Mouse (Mus musculus) forebrain, postnatal 0 days (tissue): ENCODE measurements around the gene Sox9. TPM values are rescaled to one million over a fixed set of nuclear protein-coding genes. Genes with fewer than 3 reads are reported as not detected.

ENCODE experiments used
- ATAC-seq: fragments of 200-750 bp; cut with Nextera tagmentation; 2 replicates; pipeline ENCODE4 v1.8.0; 2017; ENCODE audit warnings: mild to moderate bottlenecking, moderate library complexity
- DNase-seq: peaks from one replicate; pipeline ENCODE4 v3.0.0-alpha.2; 2015
- H3K27ac ChIP-seq: fragments of 300-500 bp; sonication (generic); 2 replicates; pipeline ENCODE4 v1.5.1; 2014; ENCODE audit warnings: low read depth, mild to moderate bottlenecking, antibody characterized with exemption, low read length, moderate library complexity, mixed read lengths
- H3K27me3 ChIP-seq: fragments of 300-500 bp; sonication (generic); 2 replicates; pipeline ENCODE4 v1.6.1; 2014; ENCODE audit warnings: mild to moderate bottlenecking, low read length, mixed read lengths; ENCODE audit not compliant: insufficient read depth
- H3K36me3 ChIP-seq: fragments of 300-500 bp; sonication (generic); 2 replicates; pipeline ENCODE4 v1.6.1; 2014; ENCODE audit warnings: mild to moderate bottlenecking, moderate library complexity; ENCODE audit not compliant: insufficient read depth
- H3K4me1 ChIP-seq: fragments of 300-500 bp; sonication (generic); 2 replicates; pipeline ENCODE4 v1.6.1; 2014; ENCODE audit warnings: antibody characterized with exemption; ENCODE audit not compliant: insufficient read depth
- H3K4me2 ChIP-seq: fragments of 300-500 bp; sonication (generic); 2 replicates; pipeline ENCODE4 v1.6.1; 2014; ENCODE audit warnings: low read depth, mild to moderate bottlenecking, moderate library complexity
- H3K4me3 ChIP-seq: fragments of 300-500 bp; sonication (generic); 2 replicates; pipeline ENCODE4 v1.5.1; 2014; ENCODE audit warnings: low read depth, low read length, mixed read lengths
- H3K9ac ChIP-seq: fragments of 300-500 bp; sonication (generic); 2 replicates; pipeline ENCODE4 v1.6.1; 2014; ENCODE audit warnings: mild to moderate bottlenecking
- H3K9me3 ChIP-seq: fragments of 300-500 bp; sonication (generic); 2 replicates; pipeline ENCODE4 v1.6.1; 2016; ENCODE audit warnings: low read length
- CTCF ChIP-seq: sonication (generic); IDR thresholded peaks from 2 replicates; pipeline ENCODE4 v1.5.1; 2016; ENCODE audit warnings: antibody characterized with exemption, control low read depth, low read depth
- WGBS: fragments of 180-500 bp; shearing (Covaris S2); extraction: QIAGEN DNeasy Blood & Tissue Kit; methylation state at CpG from one replicate; pipeline ENCODE4 v1.1.7; 2014; 5-methylcytosine and 5-hydroxymethylcytosine counted together
- polyA plus RNA-seq: library from polyadenylated mRNA; unstranded; fragments of >200 nt; fragmentation: Nextera tagmentation; extraction: Ambion mirVana; gene quantifications from 2 replicates; pipeline ENCODE4 v1.2.1, GENCODE M21; 2015
- total RNA-seq: library from RNA; depleted of rRNA; stranded (reverse); fragments of >200 nt; gene quantifications from 2 replicates; pipeline ENCODE4 v1.2.3, GENCODE M21; 2014

Sox9 gene
- total and polyA plus RNA-seq, 2 experiments from 2014 or later, result 6.1 to 46.6 TPM

GRCm38 (mm10) chr11:112767531-112768041 lies 14.4 kb upstream of the Sox9 start:
- no peak for ATAC-seq
- no peak for DNase-seq
- Histone ChIP-seq H3K9me3 (no peaks in the 10 kb centered on the region), H3K4me3 (no peak overlapping the region), H3K4me2 (no peak overlapping the region), H3K27me3 (no peaks in the 10 kb centered on the region), H3K27ac (no peak overlapping the region), H3K36me3 (no peaks in the 10 kb centered on the region), H3K9ac (no peak overlapping the region), H3K4me1 (no peaks in the 10 kb centered on the region)
- WGBS, result 90% methylated on average over 15 of the region's 15 CpGs
- TF ChIP-seq CTCF, result no peak

- no peak for TF ChIP-seq CTCF
- Histone ChIP-seq H3K27me3 (no peaks in the 10 kb centered on the region), H3K36me3 (no peaks in the 10 kb centered on the region), H3K4me1 (no peaks in the 10 kb centered on the region), H3K9me3 (no peaks in the 10 kb centered on the region), H3K4me2 (no peak overlapping the region), H3K4me3 (no peak overlapping the region), H3K27ac (no peak overlapping the region), H3K9ac (no peak overlapping the region)
- ATAC-seq, result no peak
- no peak for DNase-seq
- WGBS, result 32% methylated on average over 11 of the region's 11 CpGs
These were observed 9.2 kb upstream of the Sox9 start for GRCm38 (mm10) chr11:112772791-112773355.

GRCm38 (mm10) chr11:112779762-112780161 lies 2.3 kb upstream of the Sox9 start:
- peak; percentile 77 for DNase-seq
- Histone ChIP-seq H3K4me1 (no peaks in the 10 kb centered on the region; the same call in 1 of the 2 replicates), H3K4me2 (no peak overlapping the region), H3K4me3 (no peak overlapping the region), H3K27ac (no peak overlapping the region), H3K9me3 (no peaks in the 10 kb centered on the region), H3K36me3 (no peaks in the 10 kb centered on the region), H3K27me3 (no peaks in the 10 kb centered on the region; the same call in none of the 2 replicates), H3K9ac (no peak overlapping the region)
- WGBS, result 1% methylated on average over 10 of the region's 10 CpGs
- ATAC-seq, result no peak
- peak; percentile 82 for TF ChIP-seq CTCF

- Histone ChIP-seq H3K9ac (no peak overlapping the region), H3K27ac (peak overlapping the region; percentile 77; the same call in 1 of the 2 replicates), H3K27me3 (no peaks in the 10 kb centered on the region; the same call in none of the 2 replicates), H3K4me1 (no peaks in the 10 kb centered on the region; the same call in 1 of the 2 replicates), H3K36me3 (no peaks in the 10 kb centered on the region), H3K9me3 (no peaks in the 10 kb centered on the region), H3K4me3 (peak overlapping the region; percentile 57; the same call in 1 of the 2 replicates), H3K4me2 (peak overlapping the region; percentile 94)
- DNase-seq (peak; percentile 70), ATAC-seq (no peak)
- 7% methylated on average over 19 of the region's 19 CpGs for WGBS
- no peak for TF ChIP-seq CTCF
These were observed 1.6 kb upstream of the Sox9 start for GRCm38 (mm10) chr11:112780394-112780920.

- H3K4me1 ChIP-seq, result no peaks in the 10 kb centered on the region; the same call in 1 of the 2 replicates
- peak overlapping the region; percentile 77 for H3K27ac ChIP-seq
- H3K4me3 ChIP-seq, result peak overlapping the region; percentile 57
- H3K9me3 ChIP-seq, result no peaks in the 10 kb centered on the region
- H3K4me2 ChIP-seq, result peak overlapping the region; percentile 94
- peak overlapping the region; percentile 41 for H3K9ac ChIP-seq
- no peaks in the 10 kb centered on the region for H3K36me3 ChIP-seq
- ATAC-seq (peak; percentile 74), DNase-seq (peak; percentile 86)
- no peak for TF ChIP-seq CTCF
- 2% methylated on average over 49 of the region's 49 CpGs for WGBS
- no peaks in the 10 kb centered on the region; the same call in none of the 2 replicates for H3K27me3 ChIP-seq
These were observed 751 bp upstream of the Sox9 start for GRCm38 (mm10) chr11:112781035-112781911.

GRCm38 (mm10) chr11:112782357-112783121 lies 515 bp downstream of the Sox9 start:
- no peaks in the 10 kb centered on the region; the same call in 1 of the 2 replicates for H3K4me1 ChIP-seq
- peak overlapping the region; percentile 47 for H3K27ac ChIP-seq
- WGBS, result 2% methylated on average over 75 of the region's 75 CpGs

More at GRCm38 (mm10) chr11:112782357-112783121, 515 bp downstream of the Sox9 start:
- Histone ChIP-seq H3K4me3 (peak overlapping the region; percentile 57), H3K9me3 (no peaks in the 10 kb centered on the region), H3K36me3 (no peaks in the 10 kb centered on the region), H3K9ac (peak overlapping the region; percentile 55), H3K27me3 (no peaks in the 10 kb centered on the region; the same call in none of the 2 replicates), H3K4me2 (peak overlapping the region; percentile 94)
- DNase-seq, result peak; percentile 54
- no peak for TF ChIP-seq CTCF
- peak; percentile 28 for ATAC-seq
